Comparison of ENCODE assay signal across 8 mouse cellular contexts in genomic region chr14:115042660-115043059, GRCm38 (mm10). TPM values are rescaled to one million over a fixed set of nuclear protein-coding genes. Genes with fewer than 3 reads are reported as not detected.
DNase-seq lines count a peak whose midpoint lies in the region; ATAC-seq lines count a peak whose summit lies in the region.

No protein-coding gene starts in this region.

- peak overlapping the region; percentile 97 for H3K4me3 ChIP-seq in embryonic facial prominence, embryonic 12.5 days
- peak overlapping the region; percentile 95 for H3K4me3 ChIP-seq in limb, embryonic 12.5 days (replicated peaks)
- H3K4me3 ChIP-seq in neural tube, embryonic 12.5 days = peak overlapping the region; percentile 91

- peak overlapping the region; percentile 100 for H3K9ac ChIP-seq in embryonic facial prominence, embryonic 12.5 days
- H3K9ac ChIP-seq in limb, embryonic 12.5 days (replicated peaks) = peak overlapping the region; percentile 100
- H3K9ac ChIP-seq in neural tube, embryonic 12.5 days = peak overlapping the region; percentile 99

- peaks cover 13% of the 10 kb centered on the region for H3K4me1 ChIP-seq in embryonic facial prominence, embryonic 12.5 days
- peaks cover 18% of the 10 kb centered on the region for H3K4me1 ChIP-seq in limb, embryonic 12.5 days (replicated peaks)
- H3K4me1 ChIP-seq in neural tube, embryonic 12.5 days = peaks cover 11% of the 10 kb centered on the region

- no peak for ATAC-seq in embryonic facial prominence, embryonic 12.5 days (ENCODE audit: insufficient number of reproducible peaks, insufficient read depth, low FRiP score, low TSS enrichment)
- ATAC-seq in limb, embryonic 12.5 days (ENCODE audit: insufficient number of reproducible peaks, insufficient read depth, low FRiP score, low TSS enrichment, low read depth) = no peak; the same call in 1 of the 2 replicates
- ATAC-seq in neural tube, embryonic 12.5 days (ENCODE audit: low FRiP score, low read depth) = no peak

- peak; percentile 15 for DNase-seq in cerebellum, adult 9-10 months
- no peak for DNase-seq in cerebellum, adult 18-20 months
- DNase-seq in 416B (ENCODE audit: low read depth) = peak; percentile 68
- DNase-seq in spleen, postnatal 4 days (ENCODE audit: low spot score in 2 of 2) = no peak
- DNase-seq in layer of hippocampus, adult 9-11 months = no peak

- peak overlapping the region; percentile 97; the same call in 1 of the 2 replicates for H3K27ac ChIP-seq in embryonic facial prominence, embryonic 12.5 days
- peak overlapping the region; percentile 97; the same call in 1 of the 2 replicates for H3K27ac ChIP-seq in limb, embryonic 12.5 days
- H3K27ac ChIP-seq in neural tube, embryonic 12.5 days = no peak overlapping the region

- H3K36me3 ChIP-seq in embryonic facial prominence, embryonic 12.5 days = peaks cover 40% of the 10 kb centered on the region
- H3K36me3 ChIP-seq in limb, embryonic 12.5 days = peaks cover 47% of the 10 kb centered on the region
- peaks cover 40% of the 10 kb centered on the region for H3K36me3 ChIP-seq in neural tube, embryonic 12.5 days

- peak overlapping the region; percentile 66 for H3K4me2 ChIP-seq in embryonic facial prominence, embryonic 12.5 days (replicated peaks)
- H3K4me2 ChIP-seq in limb, embryonic 12.5 days = peak overlapping the region; percentile 63
- peak overlapping the region; percentile 80 for H3K4me2 ChIP-seq in neural tube, embryonic 12.5 days (replicated peaks)

- H3K27me3 ChIP-seq in embryonic facial prominence, embryonic 12.5 days = 0 out of 2 replicates have a peak, but pooled peaks cover 4% of the 10 kb centered on the region
- no peaks in the 10 kb centered on the region for H3K27me3 ChIP-seq in limb, embryonic 12.5 days
- no peaks in the 10 kb centered on the region for H3K27me3 ChIP-seq in neural tube, embryonic 12.5 days (replicated peaks)

- WGBS in embryonic facial prominence, embryonic 12.5 days = 2% methylated on average over 4 of the region's 4 CpGs
- under 1% methylated on average over 4 of the region's 4 CpGs for WGBS in limb, embryonic 12.5 days
- 0% methylated on average over 4 of the region's 4 CpGs for WGBS in neural tube, embryonic 12.5 days

- no peaks in the 10 kb centered on the region for H3K9me3 ChIP-seq in embryonic facial prominence, embryonic 12.5 days
- H3K9me3 ChIP-seq in limb, embryonic 12.5 days = no peaks in the 10 kb centered on the region
- H3K9me3 ChIP-seq in neural tube, embryonic 12.5 days = no peaks in the 10 kb centered on the region

RNA-seq across cellular contexts. Expression of gene Gpc5, which starts 49.4 kb away (rescaled TPM):
- 0.98 and 1.4 TPM in 2 replicates for polyA plus RNA-seq in embryonic facial prominence, embryonic 12.5 days (2016; fragmentation: Nextera tagmentation; extraction: Ambion mirVana)
- polyA plus RNA-seq in limb, embryonic 12.5 days (2016; fragmentation: Nextera tagmentation; extraction: Ambion mirVana) = 1.2 TPM in 2 replicates
- 1.4 and 1.8 TPM in 2 replicates for polyA plus RNA-seq in neural tube, embryonic 12.5 days (2016; fragmentation: Nextera tagmentation; extraction: Ambion mirVana)

Comparison
In these comparisons a context has a peak if more than half of its experiments do, and no peak if none do; other contexts are left out.
1. DNase-seq: peak in cerebellum, adult 9-10 months (single experiment) and 416B (single experiment); none in cerebellum, adult 18-20 months (0 of 2), spleen, postnatal 4 days (0 of 2) and layer of hippocampus, adult 9-11 months (single experiment).
2. Peak in every context shown above with its lines, with median percentiles within 50 percentile points of each other: H3K4me2 ChIP-seq, H3K4me3 ChIP-seq and H3K9ac ChIP-seq.